Mouse (Mus musculus) cerebellum, adult 8-10 months (tissue): ENCODE measurements around the gene I0C0044D17Rik.

Source experiments
- DNase-seq: peaks from one replicate; pipeline ENCODE4 v3.0.0; 2022

Gene I0C0044D17Rik

DNA sequence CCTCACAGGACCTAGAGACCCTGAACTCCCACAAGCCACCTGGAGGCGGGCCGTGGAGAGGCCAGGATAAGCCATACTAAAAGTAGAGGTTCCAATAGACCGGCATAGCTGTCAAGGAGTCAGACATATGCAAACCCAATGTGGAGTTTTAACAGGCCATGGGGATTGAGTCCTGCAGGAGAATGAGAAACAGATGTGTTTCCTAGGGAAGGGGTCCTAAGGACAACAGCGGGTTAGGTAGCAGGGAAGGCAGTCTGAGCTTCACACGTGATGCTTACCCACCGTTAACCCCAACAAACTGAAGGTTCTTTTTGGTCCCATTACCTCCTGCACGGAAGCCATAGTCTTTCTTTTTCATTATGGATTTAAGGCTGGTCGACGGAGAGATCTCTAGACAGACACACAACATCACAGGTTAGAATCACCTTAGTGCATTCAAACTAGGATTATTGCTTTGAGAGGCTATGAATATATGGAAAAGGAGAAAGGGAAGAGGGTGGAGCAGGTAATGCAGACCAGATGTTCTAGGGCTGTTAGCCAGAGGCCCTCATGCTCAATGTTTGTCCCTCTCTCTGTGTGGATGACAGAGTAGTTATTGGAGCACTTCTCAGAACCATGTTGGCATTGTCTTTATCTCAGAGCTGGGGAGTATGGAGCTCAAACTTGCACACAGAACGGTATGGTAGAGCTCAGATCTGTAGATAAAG is 46.8 kb downstream of the I0C0044D17Rik start:
- no peak for DNase-seq

DNA sequence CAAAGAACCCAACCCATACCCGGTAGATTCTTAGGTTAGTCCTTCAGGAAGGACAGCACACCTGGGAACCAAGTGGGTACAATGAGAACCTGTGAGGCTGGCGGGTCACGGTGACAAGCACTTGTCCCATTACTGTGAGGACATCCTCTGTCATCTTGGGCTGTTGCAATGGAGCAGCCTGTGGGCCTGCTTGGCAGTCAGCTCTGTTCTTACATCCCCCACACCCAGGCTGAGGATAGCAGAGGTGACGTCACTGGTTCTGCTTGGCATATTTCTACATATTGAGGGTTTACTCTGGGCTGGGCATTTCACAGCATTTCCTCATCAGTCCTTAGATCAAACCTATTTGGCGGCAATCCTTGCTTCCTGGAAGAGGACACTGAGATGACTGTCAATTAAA is 49.9 kb downstream of the I0C0044D17Rik start:
- no peak for DNase-seq
